Mouse (Mus musculus) CH12.LX (cell line): ENCODE measurements around the gene Gm11627. TPM values are rescaled to one million over a fixed set of nuclear protein-coding genes. Genes with fewer than 3 reads are reported as not detected.

Experiments
- DNase-seq: peaks from one replicate; pipeline ENCODE4 v3.0.0-alpha.2; 2013; ENCODE audit errors: extremely low read depth
- H3K27ac ChIP-seq: 2 replicates; pipeline ENCODE4 v1.5.1; 2012; ENCODE audit warnings: low read depth, mild to moderate bottlenecking, control low read depth, moderate library complexity; ENCODE audit not compliant: insufficient read depth
- H3K27me3 ChIP-seq: replicated peaks from 2 replicates; pipeline ENCODE3; 2012; ENCODE audit warnings: inconsistent platforms
- H3K36me3 ChIP-seq, 2 experiments: replicated peaks in 1 of 2; 2 replicates each; pipeline versions ENCODE3 to v1.6.1; 2012; ENCODE audit warnings: inconsistent platforms in 1 of 2, low read length in 1 of 2, mild to moderate bottlenecking in 1 of 2, mixed read lengths in 1 of 2, moderate library complexity in 1 of 2; ENCODE audit not compliant: control insufficient read depth in 1 of 2, insufficient read depth in 1 of 2
- H3K4me1 ChIP-seq, 2 experiments: 2 replicates each; pipeline ENCODE4 v1.6.1; 2012; ENCODE audit warnings: inconsistent platforms in 1 of 2, moderate library complexity in 1 of 2; ENCODE audit not compliant: insufficient read depth in 2 of 2, control insufficient read depth in 1 of 2
- H3K4me2 ChIP-seq: 2 replicates; pipeline ENCODE4 v1.6.1; 2012; ENCODE audit warnings: low read depth, mild to moderate bottlenecking, control low read depth; ENCODE audit not compliant: poor library complexity, insufficient read depth, severe bottlenecking
- H3K4me3 ChIP-seq, 3 experiments: fragments of 150-350 bp in 1 of 3; sonication (generic) in 1 of 3; replicated peaks in 1 of 3; 2 replicates each; pipeline versions ENCODE3 to v1.5.1; 2011 to 2012; ENCODE audit warnings: low read depth in 2 of 3, low read length in 2 of 3, mild to moderate bottlenecking in 2 of 3, moderate library complexity in 2 of 3, control low read depth in 1 of 3, improper control_type of control experiment in 1 of 3, inconsistent platforms in 1 of 3, mixed read lengths in 1 of 3; ENCODE audit not compliant: poor library complexity in 1 of 3
- H3K79me2 ChIP-seq: replicated peaks from 2 replicates; pipeline ENCODE4 v1.6.1; 2012; ENCODE audit warnings: mild to moderate bottlenecking, moderate library complexity; ENCODE audit not compliant: control insufficient read depth, poor library complexity, insufficient read depth, severe bottlenecking; ENCODE audit errors: extremely low read depth
- H3K9ac ChIP-seq: 2 replicates; pipeline ENCODE4 v1.6.1; 2012; ENCODE audit warnings: low read depth, mild to moderate bottlenecking, control low read depth, moderate library complexity; ENCODE audit not compliant: insufficient read depth
- H3K9me3 ChIP-seq: replicated peaks from 2 replicates; pipeline ENCODE3; 2012; ENCODE audit warnings: low read length, inconsistent platforms, mixed read lengths
- BHLHE40 ChIP-seq: IDR thresholded peaks from 2 replicates; pipeline ENCODE4 v1.6.1; 2011; ENCODE audit warnings: mild to moderate bottlenecking, low read depth, low read length, improper control_type of control experiment
- CHD1 ChIP-seq: IDR thresholded peaks from 2 replicates; pipeline ENCODE4 v1.6.1; 2012; ENCODE audit warnings: low read depth, low read length, improper control_type of control experiment, inconsistent platforms
- CTCF ChIP-seq, 2 experiments: IDR thresholded peaks in 1 of 2; conservative IDR thresholded peaks in 1 of 2; 2 replicates each; pipeline ENCODE4 v1.5.1; 2011 to 2012; ENCODE audit warnings: low read depth in 2 of 2, low read length in 2 of 2, improper control_type of control experiment in 1 of 2, inconsistent platforms in 1 of 2, mild to moderate bottlenecking in 1 of 2, moderate library complexity in 1 of 2
- E2F4 ChIP-seq: IDR thresholded peaks from 2 replicates; pipeline ENCODE4 v1.6.1; 2011; ENCODE audit warnings: low read depth, low read length, improper control_type of control experiment; ENCODE audit not compliant: insufficient replicate concordance
- ELF1 ChIP-seq: IDR thresholded peaks from 2 replicates; pipeline ENCODE4 v1.6.1; 2014; ENCODE audit warnings: low read depth, mild to moderate bottlenecking, inconsistent platforms, low read length, improper control_type of control experiment
- EP300 ChIP-seq: IDR thresholded peaks from 2 replicates; pipeline ENCODE4 v1.6.1; 2011; ENCODE audit warnings: low read length, improper control_type of control experiment
- GABPA ChIP-seq: IDR thresholded peaks from 2 replicates; pipeline ENCODE4 v1.6.1; 2012; ENCODE audit warnings: low read depth, low read length, improper control_type of control experiment, inconsistent platforms; ENCODE audit not compliant: insufficient replicate concordance
- HCFC1 ChIP-seq: IDR thresholded peaks from 2 replicates; pipeline ENCODE4 v1.6.1; 2012; ENCODE audit warnings: low read depth, mild to moderate bottlenecking, inconsistent platforms, low read length, improper control_type of control experiment
- IRF4 ChIP-seq: IDR thresholded peaks from 2 replicates; pipeline ENCODE4 v1.6.1; 2014; ENCODE audit warnings: low read depth, mild to moderate bottlenecking, inconsistent platforms, low read length, improper control_type of control experiment
- JUN ChIP-seq: IDR thresholded peaks from 2 replicates; pipeline ENCODE4 v1.6.1; 2011; ENCODE audit warnings: low read depth, mild to moderate bottlenecking, low read length, improper control_type of control experiment, moderate library complexity; ENCODE audit not compliant: insufficient read depth
- KAT2A ChIP-seq: IDR thresholded peaks from 2 replicates; pipeline ENCODE4 v1.6.1; 2012; ENCODE audit warnings: low read length, improper control_type of control experiment, inconsistent platforms; ENCODE audit not compliant: insufficient replicate concordance
- MAFK ChIP-seq: IDR thresholded peaks from 2 replicates; pipeline ENCODE4 v1.6.1; 2011; ENCODE audit warnings: low read length, improper control_type of control experiment; ENCODE audit not compliant: insufficient replicate concordance
- MXI1 ChIP-seq: IDR thresholded peaks from 2 replicates; pipeline ENCODE4 v1.6.1; 2011; ENCODE audit warnings: mild to moderate bottlenecking, low read depth, low read length, improper control_type of control experiment
- NELFE ChIP-seq: IDR thresholded peaks from 2 replicates; pipeline ENCODE4 v1.6.1; 2011; ENCODE audit warnings: low read depth, low read length, improper control_type of control experiment
- NRF1 ChIP-seq: IDR thresholded peaks from 2 replicates; pipeline ENCODE4 v1.6.1; 2014; ENCODE audit warnings: low read depth, mild to moderate bottlenecking, inconsistent platforms, low read length, improper control_type of control experiment, moderate library complexity
- PAX5 ChIP-seq: IDR thresholded peaks from 2 replicates; pipeline ENCODE4 v1.6.1; 2012; ENCODE audit warnings: low read length, inconsistent platforms, mixed read lengths
- POLR2A ChIP-seq: IDR thresholded peaks from 2 replicates; pipeline ENCODE4 v1.6.1; 2011; ENCODE audit warnings: low read depth, mild to moderate bottlenecking, improper control_type of control experiment, low read length
- RAD21 ChIP-seq: IDR thresholded peaks from 2 replicates; pipeline ENCODE4 v1.6.1; 2011; ENCODE audit warnings: low read depth, mild to moderate bottlenecking, low read length, improper control_type of control experiment, moderate library complexity
- RCOR1 ChIP-seq: conservative IDR thresholded peaks from 2 replicates; pipeline ENCODE4 v1.6.1; 2012; ENCODE audit warnings: low read depth, mild to moderate bottlenecking, inconsistent platforms, low read length, improper control_type of control experiment
- SIN3A ChIP-seq: IDR thresholded peaks from 2 replicates; pipeline ENCODE4 v1.6.1; 2012; ENCODE audit warnings: low read length, improper control_type of control experiment, inconsistent platforms
- TBP ChIP-seq: conservative IDR thresholded peaks from 2 replicates; pipeline ENCODE4 v1.6.1; 2011; ENCODE audit warnings: low read depth, low read length, improper control_type of control experiment
- TCF12 ChIP-seq: IDR thresholded peaks from 2 replicates; pipeline ENCODE4 v1.6.1; 2014; ENCODE audit warnings: low read depth, mild to moderate bottlenecking, inconsistent platforms, low read length, improper control_type of control experiment
- USF2 ChIP-seq: conservative IDR thresholded peaks from 2 replicates; pipeline ENCODE4 v1.6.1; 2011; ENCODE audit warnings: low read depth, low read length, improper control_type of control experiment
- ZC3H11A ChIP-seq: IDR thresholded peaks from 2 replicates; pipeline ENCODE4 v1.6.1; 2012; ENCODE audit warnings: low read depth, mild to moderate bottlenecking, inconsistent platforms, low read length, improper control_type of control experiment
- ZKSCAN1 ChIP-seq: IDR thresholded peaks from 2 replicates; pipeline ENCODE4 v1.6.1; 2012; ENCODE audit warnings: low read depth, inconsistent platforms, low read length, improper control_type of control experiment, borderline replicate concordance
- ZNF384 ChIP-seq: IDR thresholded peaks from 2 replicates; pipeline ENCODE4 v1.6.1; 2012; ENCODE audit warnings: low read depth, low read length, improper control_type of control experiment, inconsistent platforms
- dilution Hi-C: fragments of 300-500 bp; cut with MboI; formaldehyde crosslinking; loops from 2 replicates; pipeline ENCODE4 v1.14.3; 2020; ENCODE audit warnings: low sequenced_read_pairs; ENCODE audit not compliant: extremely low pct_unique_long_range_greater_than_20kb, extremely low pct_ligation_motif_present
- in situ Hi-C: fragments of 300-500 bp; cut with MboI; formaldehyde crosslinking; loops from 3 replicates; pipeline ENCODE4 v1.14.3; 2019; ENCODE audit warnings: low sequenced_read_pairs, low pct_ligation_motif_present, low pct_unique_long_range_greater_than_20kb, mixed read lengths
- polyA plus RNA-seq: library from polyadenylated mRNA; unstranded; fragments of >175 nt; gene quantifications from 2 replicates; pipeline ENCODE4 v1.2.1, GENCODE M21; 2012; ENCODE audit warnings: low read depth; ENCODE audit not compliant: insufficient read length
- total RNA-seq, 2 experiments: library from RNA; depleted of rRNA; stranded (reverse); fragments of 300-350 nt in 1 of 2; fragments of >200 nt in 1 of 2; gene quantifications; 2 replicates each; pipeline ENCODE4 v1.2.3; 2012 to 2014

Gm11627 gene
- total and polyA plus RNA-seq, 3 experiments, result 0.42 to 0.63 TPM; not detected in 1

DNA sequence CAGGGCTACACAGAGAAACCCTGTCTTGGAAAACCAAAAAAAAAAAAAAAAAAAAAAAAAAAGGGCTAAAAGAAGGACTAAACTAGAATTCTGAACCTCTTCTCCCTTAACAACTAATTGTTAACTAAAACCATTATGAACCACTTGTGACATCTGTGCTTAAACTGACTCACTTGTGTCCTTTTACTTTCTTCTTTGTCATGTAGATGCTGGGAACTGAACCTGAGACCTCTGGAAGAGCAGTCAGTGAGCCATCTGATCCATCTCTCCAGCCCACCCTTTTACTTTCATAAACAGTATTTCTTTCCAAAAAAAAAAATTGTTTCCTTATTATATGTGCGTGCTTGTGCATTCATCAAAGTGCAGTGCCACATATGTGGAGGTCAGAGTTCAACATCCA, 39.6 kb downstream of the Gm11627 start:
- no peaks in the 10 kb centered on the region for H3K27me3 ChIP-seq
- H3K9me3 ChIP-seq, result no peaks in the 10 kb centered on the region
- H3K4me2 ChIP-seq, result no peak overlapping the region
- H3K27ac ChIP-seq, result no peak overlapping the region
- peaks cover 21 to 51% of the 10 kb centered on the region in 2 experiments for H3K36me3 ChIP-seq
- DNase-seq, result no peak
- H3K4me1 ChIP-seq, result peaks cover 0 to 8% of the 10 kb centered on the region in 2 experiments; a peak in 1 of 4 replicates
- H3K79me2 ChIP-seq, result peaks cover 35% of the 10 kb centered on the region
- H3K4me3 ChIP-seq, result no peak overlapping the region
- in situ Hi-C loops (no loop called here), dilution Hi-C loops (no loop called here)
- no peak overlapping the region for H3K9ac ChIP-seq
- no peak for TF ChIP-seq E2F4
- TF ChIP-seq JUN, result no peak
- no peak for TF ChIP-seq ZC3H11A
- no peak for TF ChIP-seq GABPA
- no peak for TF ChIP-seq POLR2A
- TF ChIP-seq ZKSCAN1, result no peak
- TF ChIP-seq NELFE, result no peak
- TF ChIP-seq CHD1, result no peak
- no peak for TF ChIP-seq NRF1
- no peak for TF ChIP-seq KAT2A
- no peak for TF ChIP-seq RCOR1
- TF ChIP-seq HCFC1, result no peak
- TF ChIP-seq SIN3A, result no peak
- no peak for TF ChIP-seq MXI1
- TF ChIP-seq BHLHE40, result no peak
- TF ChIP-seq TBP, result no peak
- TF ChIP-seq CTCF (conservative IDR thresholded peaks at IDR 0.05 in 1 of 2, IDR thresholded peaks at IDR 0.05 in 1 of 2; ENCODE audit: low read depth in 2 of 2, low read length in 2 of 2), result no peak

DNA sequence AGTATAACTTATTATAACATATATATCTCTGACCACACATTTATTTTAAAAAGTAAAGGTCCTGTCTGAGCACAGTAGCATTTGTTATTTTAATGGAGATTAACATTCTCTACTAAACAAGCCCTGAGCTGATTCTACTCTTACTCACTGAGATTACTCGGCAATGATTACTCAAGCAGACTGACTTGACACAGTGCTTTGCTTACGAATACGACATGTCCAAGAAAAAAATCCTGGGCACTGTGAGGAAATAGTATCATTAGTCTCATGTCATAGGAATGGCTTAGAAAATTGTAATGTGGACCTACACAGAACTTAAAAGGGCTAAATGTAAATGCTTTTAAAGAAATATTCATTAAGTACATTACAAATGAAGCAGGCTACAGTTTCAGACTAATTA, 43.1 kb downstream of the Gm11627 start:
- in situ Hi-C loops, result no loop called here

More for the DNA sequence above, 43.1 kb downstream of the Gm11627 start:
- Histone ChIP-seq H3K27ac (no peak overlapping the region), H3K9ac (no peak overlapping the region), H3K4me3 (no peak overlapping the region), H3K36me3 (peaks cover 18 to 48% of the 10 kb centered on the region in 2 experiments), H3K27me3 (no peaks in the 10 kb centered on the region), H3K4me2 (no peak overlapping the region), H3K79me2 (peaks cover 16% of the 10 kb centered on the region), H3K9me3 (no peaks in the 10 kb centered on the region), H3K4me1 (peaks cover 0 to 7% of the 10 kb centered on the region in 2 experiments; a peak in 1 of 4 replicates)
- DNase-seq, result no peak
- TF ChIP-seq RAD21, result no peak
- TF ChIP-seq MAFK, result no peak
- TF ChIP-seq USF2, result no peak
- no peak for TF ChIP-seq PAX5
- TF ChIP-seq TCF12, result no peak
- TF ChIP-seq TBP, result no peak
- TF ChIP-seq IRF4, result no peak
- TF ChIP-seq GABPA, result no peak
- TF ChIP-seq EP300, result no peak
- TF ChIP-seq ELF1, result no peak
- no peak for TF ChIP-seq NELFE
- no peak for TF ChIP-seq JUN
- TF ChIP-seq ZNF384, result no peak
- no peak for TF ChIP-seq KAT2A
- TF ChIP-seq MXI1, result no peak
- dilution Hi-C loops, result no loop called here
